Mouse (Mus musculus): ENCODE results near the gene Snx5. TPM values are rescaled to one million over a fixed set of nuclear protein-coding genes. Genes with fewer than 3 reads are reported as not detected.

Gene Snx5
- polyA plus RNA-seq, 1 experiment from 2014 or later = 83.9 TPM

GRCm38 (mm10) chr2:144224351-144224750 lies 46.4 kb downstream of the Snx5 start:
- no peak for DNase-seq
- H3K27me3 ChIP-seq = no peaks in the 10 kb centered on the region
- H3K9ac ChIP-seq = no peak overlapping the region
- H3K27ac ChIP-seq = no peak overlapping the region
- no peaks in the 10 kb centered on the region for H3K36me3 ChIP-seq
- no peak overlapping the region for H3K4me3 ChIP-seq (replicated peaks)
- H3K4me2 ChIP-seq = peak overlapping the region; percentile 17; the same call in 1 of the 2 replicates
- peaks cover 5% of the 10 kb centered on the region; the same call in 1 of the 2 replicates for H3K9me3 ChIP-seq (replicated peaks)
- 0 out of 2 replicates have a peak, but pooled peaks cover 12% of the 10 kb centered on the region for H3K4me1 ChIP-seq (replicated peaks)
- 0 out of 2 replicates have a peak, but pooled peaks have one; percentile 32 for ATAC-seq (ENCODE audit: low read depth)
- 50% methylated on average over 12 of the region's 12 CpGs for WGBS (ENCODE audit: insufficient replicate concordance)

GRCm38 (mm10) chr2:144215601-144216000 lies 55.1 kb downstream of the Snx5 start:
- ATAC-seq (ENCODE audit: low read depth) = no peak

GRCm38 (mm10) chr2:144215195-144215594 lies 55.5 kb downstream of the Snx5 start:
- Histone ChIP-seq H3K9me3 (replicated peaks) (no peaks in the 10 kb centered on the region), H3K9ac (no peak overlapping the region), H3K27me3 (no peaks in the 10 kb centered on the region), H3K4me3 (replicated peaks) (no peak overlapping the region), H3K27ac (no peak overlapping the region), H3K4me1 (replicated peaks) (peaks cover 8% of the 10 kb centered on the region), H3K4me2 (no peak overlapping the region), H3K36me3 (no peaks in the 10 kb centered on the region)
- ATAC-seq (ENCODE audit: low read depth) (no peak), DNase-seq (no peak)
- WGBS (ENCODE audit: insufficient replicate concordance) = 28% methylated on average over 7 of the region's 7 CpGs

More at GRCm38 (mm10) chr2:144215601-144216000, 55.1 kb downstream of the Snx5 start:
- Histone ChIP-seq H3K9me3 (replicated peaks) (no peaks in the 10 kb centered on the region), H3K4me2 (no peak overlapping the region), H3K36me3 (no peaks in the 10 kb centered on the region), H3K4me3 (replicated peaks) (no peak overlapping the region), H3K9ac (no peak overlapping the region), H3K27ac (no peak overlapping the region), H3K4me1 (replicated peaks) (peaks cover 8% of the 10 kb centered on the region), H3K27me3 (no peaks in the 10 kb centered on the region)
- DNase-seq = no peak
- 66% methylated on average over 9 of the region's 9 CpGs for WGBS (ENCODE audit: insufficient replicate concordance)

GRCm38 (mm10) chr2:144214508-144215185 lies 56.1 kb downstream of the Snx5 start:
- no peak for DNase-seq
- H3K4me1 ChIP-seq (replicated peaks) = peaks cover 8% of the 10 kb centered on the region
- no peak overlapping the region for H3K9ac ChIP-seq
- no peak overlapping the region for H3K4me2 ChIP-seq
- no peak overlapping the region for H3K4me3 ChIP-seq (replicated peaks)
- no peaks in the 10 kb centered on the region for H3K9me3 ChIP-seq (replicated peaks)
- H3K27me3 ChIP-seq = no peaks in the 10 kb centered on the region
- 52% methylated on average over 9 of the region's 9 CpGs for WGBS (ENCODE audit: insufficient replicate concordance)
- no peaks in the 10 kb centered on the region for H3K36me3 ChIP-seq
- no peak overlapping the region for H3K27ac ChIP-seq
- peak; percentile 27; the same call in 1 of the 2 replicates for ATAC-seq (ENCODE audit: low read depth)

- no peak for DNase-seq
- Histone ChIP-seq H3K36me3 (no peaks in the 10 kb centered on the region), H3K4me3 (replicated peaks) (no peak overlapping the region), H3K4me1 (replicated peaks) (peaks cover 8% of the 10 kb centered on the region), H3K9ac (no peak overlapping the region), H3K27ac (no peak overlapping the region), H3K4me2 (no peak overlapping the region), H3K9me3 (replicated peaks) (no peaks in the 10 kb centered on the region), H3K27me3 (no peaks in the 10 kb centered on the region)
- ATAC-seq (ENCODE audit: low read depth) = no peak
- 59% methylated on average over 6 of the region's 6 CpGs for WGBS (ENCODE audit: insufficient replicate concordance)
These were observed 56.9 kb downstream of the Snx5 start for GRCm38 (mm10) chr2:144213803-144214202.

- WGBS (ENCODE audit: insufficient replicate concordance) = 61% methylated on average over 3 of the region's 3 CpGs
- Histone ChIP-seq H3K4me2 (no peak overlapping the region), H3K9me3 (replicated peaks) (no peaks in the 10 kb centered on the region), H3K27ac (no peak overlapping the region), H3K4me1 (replicated peaks) (no peaks in the 10 kb centered on the region), H3K4me3 (replicated peaks) (no peak overlapping the region), H3K9ac (no peak overlapping the region), H3K36me3 (no peaks in the 10 kb centered on the region), H3K27me3 (no peaks in the 10 kb centered on the region)
- ATAC-seq (ENCODE audit: low read depth) (no peak), DNase-seq (no peak)
These were observed 61.3 kb downstream of the Snx5 start for GRCm38 (mm10) chr2:144209425-144209824.

- Histone ChIP-seq H3K4me1 (replicated peaks) (0 out of 2 replicates have a peak, but pooled peaks cover 3% of the 10 kb centered on the region), H3K27me3 (no peaks in the 10 kb centered on the region), H3K4me2 (no peak overlapping the region), H3K9me3 (replicated peaks) (no peaks in the 10 kb centered on the region), H3K9ac (no peak overlapping the region), H3K36me3 (no peaks in the 10 kb centered on the region), H3K27ac (no peak overlapping the region), H3K4me3 (replicated peaks) (no peak overlapping the region)
- DNase-seq = no peak
- 60% methylated on average over 1 of the region's 1 CpGs for WGBS (ENCODE audit: insufficient replicate concordance)
- no peak for ATAC-seq (ENCODE audit: low read depth)
These were observed 63.3 kb downstream of the Snx5 start for GRCm38 (mm10) chr2:144207365-144207764.

- H3K27ac ChIP-seq = no peak overlapping the region
These were observed 67.7 kb downstream of the Snx5 start for GRCm38 (mm10) chr2:144203001-144203400.

GRCm38 (mm10) chr2:144202567-144202966 lies 68.1 kb downstream of the Snx5 start:
- no peak for DNase-seq
- WGBS (ENCODE audit: insufficient replicate concordance) = 70% methylated on average over 3 of the region's 3 CpGs
- Histone ChIP-seq H3K27me3 (no peaks in the 10 kb centered on the region), H3K9me3 (replicated peaks) (no peaks in the 10 kb centered on the region), H3K36me3 (no peaks in the 10 kb centered on the region), H3K4me3 (replicated peaks) (no peak overlapping the region), H3K9ac (no peak overlapping the region), H3K27ac (no peak overlapping the region), H3K4me2 (no peak overlapping the region), H3K4me1 (replicated peaks) (peaks cover 21% of the 10 kb centered on the region)
- no peak for ATAC-seq (ENCODE audit: low read depth)

More at GRCm38 (mm10) chr2:144203001-144203400, 67.7 kb downstream of the Snx5 start:
- DNase-seq (no peak), ATAC-seq (ENCODE audit: low read depth) (no peak)
- no peaks in the 10 kb centered on the region for H3K9me3 ChIP-seq (replicated peaks)
- H3K27me3 ChIP-seq = no peaks in the 10 kb centered on the region
- H3K9ac ChIP-seq = no peak overlapping the region
- H3K4me2 ChIP-seq = no peak overlapping the region
- H3K36me3 ChIP-seq = no peaks in the 10 kb centered on the region
- WGBS (ENCODE audit: insufficient replicate concordance) = 70% methylated on average over 5 of the region's 5 CpGs
- no peak overlapping the region for H3K4me3 ChIP-seq (replicated peaks)
- peaks cover 17% of the 10 kb centered on the region for H3K4me1 ChIP-seq (replicated peaks)

- Histone ChIP-seq H3K27me3 (no peaks in the 10 kb centered on the region), H3K27ac (no peak overlapping the region)
- DNase-seq = no peak
These were observed 68.6 kb downstream of the Snx5 start for GRCm38 (mm10) chr2:144202151-144202550.

More at GRCm38 (mm10) chr2:144202151-144202550, 68.6 kb downstream of the Snx5 start:
- Histone ChIP-seq H3K4me1 (replicated peaks) (peaks cover 26% of the 10 kb centered on the region), H3K9me3 (replicated peaks) (no peaks in the 10 kb centered on the region), H3K9ac (no peak overlapping the region), H3K4me2 (no peak overlapping the region), H3K4me3 (replicated peaks) (no peak overlapping the region), H3K36me3 (no peaks in the 10 kb centered on the region)
- no peak for ATAC-seq (ENCODE audit: low read depth)
- 60% methylated on average over 4 of the region's 4 CpGs for WGBS (ENCODE audit: insufficient replicate concordance)

Measured in liver, embryonic 13.5 days (tissue).